Mouse (Mus musculus): ENCODE data around the gene Maf. TPM values are rescaled to one million over a fixed set of nuclear protein-coding genes. Genes with fewer than 3 reads are reported as not detected.

Gene Maf
- polyA plus RNA-seq, 1 experiment from 2014 or later, result 2.4 TPM

DNA sequence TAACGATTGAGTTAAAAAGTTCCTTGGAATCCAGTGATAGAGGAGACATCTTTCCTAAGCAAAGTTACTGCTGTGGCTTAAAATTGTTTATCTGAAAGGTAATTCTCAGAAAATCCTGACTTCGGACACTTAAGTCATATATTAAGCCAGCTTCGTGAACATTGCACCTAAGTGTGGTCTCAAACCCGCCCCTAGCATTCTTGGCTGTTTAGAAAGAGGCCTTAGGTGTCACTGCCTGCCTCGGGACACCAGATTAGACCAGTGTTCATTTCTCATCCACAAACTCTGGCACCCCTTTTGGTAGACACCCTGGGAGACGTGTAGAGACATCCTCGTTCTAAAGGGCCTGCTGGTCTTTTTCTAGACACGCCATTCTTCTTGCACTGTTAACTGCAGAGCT lies 2.3 kb upstream of the Maf start:
- Histone ChIP-seq H3K4me2 (no peak overlapping the region), H3K4me3 (ENCODE audit: low read depth, low read length) (no peak overlapping the region), H3K36me3 (ENCODE audit: control insufficient read depth, insufficient read depth, low read length) (no peaks in the 10 kb centered on the region), H3K9me3 (replicated peaks; ENCODE audit: control insufficient read depth, low read length) (no peaks in the 10 kb centered on the region), H3K27ac (ENCODE audit: low read depth, low read length) (no peak overlapping the region), H3K27me3 (ENCODE audit: control insufficient read depth, insufficient read depth, low read length) (no peaks in the 10 kb centered on the region; the same call in none of the 2 replicates), H3K9ac (ENCODE audit: low read depth, low read length) (no peak overlapping the region), H3K4me1 (ENCODE audit: control insufficient read depth, insufficient read depth, low read length) (no peaks in the 10 kb centered on the region)
- WGBS (ENCODE audit: insufficient replicate concordance), result 61% methylated on average over 8 of the region's 8 CpGs
- no peak for ATAC-seq (replicated peaks; ENCODE audit: insufficient number of reproducible peaks, low FRiP score, low TSS enrichment)

DNA sequence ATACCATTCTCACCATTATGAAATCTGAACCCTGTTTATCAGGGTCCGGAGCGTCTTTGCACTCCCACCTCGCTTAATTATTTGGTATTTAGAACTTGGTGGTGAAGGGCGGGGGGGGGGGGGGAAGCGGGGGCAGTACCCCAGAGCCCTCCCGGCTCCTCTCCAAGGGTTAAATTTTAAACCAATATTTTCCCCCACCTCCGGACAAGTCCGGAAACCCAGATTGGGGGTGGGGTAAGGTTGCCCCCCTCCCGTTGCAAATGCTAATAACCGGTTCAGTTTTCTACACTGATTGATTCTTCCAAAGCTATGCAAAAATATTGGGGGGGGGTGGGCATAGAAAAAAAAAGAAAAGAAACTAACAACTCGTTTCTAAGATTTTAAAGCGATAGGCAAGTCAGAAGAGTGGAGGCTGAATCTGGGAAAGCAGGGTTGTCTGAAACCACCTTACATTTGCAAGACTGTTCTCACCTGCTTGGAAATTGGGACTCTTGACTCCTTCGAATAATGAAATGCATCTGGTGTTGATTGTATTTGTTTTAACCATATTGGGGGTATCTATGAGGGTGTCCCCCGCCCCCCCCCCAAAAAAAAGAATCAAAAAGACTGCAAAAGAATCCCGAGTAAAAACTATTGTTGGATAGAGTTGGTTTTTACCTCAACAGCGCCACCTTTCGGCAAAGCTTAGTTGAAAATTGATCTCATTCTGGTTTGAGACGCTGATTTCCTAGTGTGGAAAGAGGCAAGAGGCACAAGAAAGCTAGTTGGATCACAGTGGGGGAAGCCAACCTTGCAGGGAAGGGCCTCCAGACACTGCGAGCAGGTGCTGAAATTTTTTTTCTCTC lies 1.6 kb upstream of the Maf start:
- no peaks in the 10 kb centered on the region for H3K9me3 ChIP-seq (replicated peaks; ENCODE audit: control insufficient read depth, low read length)
- no peaks in the 10 kb centered on the region for H3K36me3 ChIP-seq (ENCODE audit: control insufficient read depth, insufficient read depth, low read length)
- ATAC-seq (replicated peaks; ENCODE audit: insufficient number of reproducible peaks, low FRiP score, low TSS enrichment), result no peak
- H3K4me3 ChIP-seq (ENCODE audit: low read depth, low read length), result peak overlapping the region; percentile 57
- no peaks in the 10 kb centered on the region; the same call in none of the 2 replicates for H3K27me3 ChIP-seq (ENCODE audit: control insufficient read depth, insufficient read depth, low read length)
- H3K27ac ChIP-seq (ENCODE audit: low read depth, low read length), result no peak overlapping the region
- no peak overlapping the region for H3K9ac ChIP-seq (ENCODE audit: low read depth, low read length)
- WGBS (ENCODE audit: insufficient replicate concordance), result 2% methylated on average over 19 of the region's 19 CpGs
- peak overlapping the region; percentile 93 for H3K4me2 ChIP-seq
- no peaks in the 10 kb centered on the region for H3K4me1 ChIP-seq (ENCODE audit: control insufficient read depth, insufficient read depth, low read length)

DNA sequence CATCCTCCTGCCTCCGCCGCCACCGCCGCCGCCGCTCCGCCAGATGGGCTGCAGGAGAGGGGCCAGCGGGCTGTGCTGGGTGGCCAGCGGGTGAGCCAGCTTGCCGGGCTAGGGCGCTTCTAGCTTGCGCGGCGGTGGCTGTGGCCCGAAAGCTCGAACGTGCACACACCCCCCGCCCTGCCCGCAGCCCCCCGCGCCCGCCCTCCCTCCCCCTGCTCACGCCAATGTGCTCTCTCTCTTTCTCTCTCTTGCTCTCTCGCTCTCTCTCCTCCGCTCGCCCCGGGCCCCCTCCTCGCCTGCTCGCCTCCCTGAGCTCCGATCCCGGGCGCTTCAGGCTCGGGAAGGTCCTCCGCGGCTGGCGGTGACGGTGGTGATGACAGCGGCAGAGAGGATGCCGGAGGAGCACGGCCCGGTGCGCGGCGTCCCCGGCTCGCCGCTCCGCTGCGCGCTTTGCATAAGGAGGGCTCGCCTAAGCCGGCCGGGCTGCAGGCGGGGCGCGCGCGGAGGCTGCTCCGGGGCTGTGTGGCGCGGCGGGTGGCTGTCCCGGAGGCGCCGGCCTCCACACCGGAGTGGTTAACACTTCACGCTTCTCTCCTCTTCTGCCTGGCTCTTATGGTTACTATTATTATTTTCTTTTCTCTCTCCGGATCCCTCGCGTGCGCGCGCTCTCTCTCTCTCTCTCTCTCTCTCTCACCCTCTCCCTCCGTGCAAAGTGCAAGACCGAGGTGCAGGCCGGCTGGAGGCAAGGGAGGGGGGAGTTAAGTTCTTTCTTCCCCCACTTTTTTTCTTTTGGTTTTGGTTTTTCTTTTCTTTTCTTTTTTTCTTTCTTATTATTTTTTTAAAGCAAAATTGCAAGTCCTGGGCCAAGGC lies 498 bp downstream of the Maf start:
- under 1% methylated on average over 66 of the region's 76 CpGs for WGBS (ENCODE audit: insufficient replicate concordance)
- no peaks in the 10 kb centered on the region for H3K36me3 ChIP-seq (ENCODE audit: control insufficient read depth, insufficient read depth, low read length)
- no peaks in the 10 kb centered on the region; the same call in none of the 2 replicates for H3K27me3 ChIP-seq (ENCODE audit: control insufficient read depth, insufficient read depth, low read length)
- no peaks in the 10 kb centered on the region for H3K4me1 ChIP-seq (ENCODE audit: control insufficient read depth, insufficient read depth, low read length)
- peak overlapping the region; percentile 93 for H3K4me2 ChIP-seq
- H3K9ac ChIP-seq (ENCODE audit: low read depth, low read length), result peak overlapping the region; percentile 62
- peak overlapping the region; percentile 73 for H3K27ac ChIP-seq (ENCODE audit: low read depth, low read length)
- ATAC-seq (replicated peaks; ENCODE audit: insufficient number of reproducible peaks, low FRiP score, low TSS enrichment), result peak; percentile 78
- no peaks in the 10 kb centered on the region for H3K9me3 ChIP-seq (replicated peaks; ENCODE audit: control insufficient read depth, low read length)
- peak overlapping the region; percentile 57 for H3K4me3 ChIP-seq (ENCODE audit: low read depth, low read length)

DNA sequence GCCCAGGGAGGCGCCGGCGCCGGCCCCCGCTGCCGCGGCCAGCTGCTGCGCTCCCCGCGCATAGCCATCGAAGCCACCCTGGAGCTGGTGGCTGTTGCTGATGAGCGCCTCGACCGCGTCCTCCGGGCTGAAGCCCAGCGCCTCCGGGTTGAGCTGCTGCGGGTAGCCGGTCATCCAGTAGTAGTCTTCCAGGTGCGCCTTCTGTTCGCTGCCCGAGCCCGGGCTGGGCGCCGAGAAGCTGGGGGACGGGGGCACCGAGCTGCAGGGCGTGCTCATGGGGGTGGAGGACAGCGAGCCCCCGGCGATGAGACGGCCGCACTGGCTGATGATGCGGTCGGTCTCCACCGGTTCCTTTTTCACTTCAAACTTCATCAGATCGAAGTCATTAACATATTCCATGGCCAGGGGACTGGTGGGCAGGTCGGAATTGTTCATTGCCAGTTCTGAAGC lies 1.2 kb downstream of the Maf start:
- Histone ChIP-seq H3K4me2 (peak overlapping the region; percentile 93), H3K27me3 (ENCODE audit: control insufficient read depth, insufficient read depth, low read length) (no peaks in the 10 kb centered on the region; the same call in none of the 2 replicates), H3K9me3 (replicated peaks; ENCODE audit: control insufficient read depth, low read length) (no peaks in the 10 kb centered on the region), H3K4me3 (ENCODE audit: low read depth, low read length) (peak overlapping the region; percentile 57), H3K27ac (ENCODE audit: low read depth, low read length) (peak overlapping the region; percentile 73; the same call in 1 of the 2 replicates), H3K4me1 (ENCODE audit: control insufficient read depth, insufficient read depth, low read length) (no peaks in the 10 kb centered on the region), H3K9ac (ENCODE audit: low read depth, low read length) (peak overlapping the region; percentile 62; the same call in 1 of the 2 replicates), H3K36me3 (ENCODE audit: control insufficient read depth, insufficient read depth, low read length) (no peaks in the 10 kb centered on the region)
- under 1% methylated on average over 39 of the region's 39 CpGs for WGBS (ENCODE audit: insufficient replicate concordance)
- ATAC-seq (replicated peaks; ENCODE audit: insufficient number of reproducible peaks, low FRiP score, low TSS enrichment), result peak; percentile 39; the same call in 1 of the 2 replicates

DNA sequence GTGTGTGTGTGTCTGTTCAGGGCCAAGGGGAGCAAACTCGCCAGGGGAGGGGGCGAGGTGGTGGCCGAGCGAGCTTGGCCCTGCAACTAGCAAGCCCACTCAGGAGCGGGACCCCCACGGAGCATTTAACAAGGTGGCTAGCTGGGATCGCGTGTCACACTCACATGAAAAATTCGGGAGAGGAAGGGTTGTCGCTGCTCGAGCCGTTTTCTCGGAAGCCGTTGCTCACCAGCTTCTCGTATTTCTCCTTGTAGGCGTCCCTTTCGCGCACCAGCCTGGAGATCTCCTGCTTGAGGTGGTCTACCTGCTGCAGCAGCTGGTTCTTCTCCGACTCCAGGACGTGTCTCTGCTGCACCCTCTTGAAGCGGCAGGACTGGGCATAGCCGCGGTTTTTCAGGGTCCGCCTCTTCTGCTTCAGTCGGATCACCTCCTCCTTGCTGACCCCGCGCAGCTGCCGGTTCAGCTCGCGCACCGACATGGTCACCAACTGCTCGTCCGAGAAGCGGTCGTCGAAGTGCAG lies 1.9 kb downstream of the Maf start:
- ATAC-seq (replicated peaks; ENCODE audit: insufficient number of reproducible peaks, low FRiP score, low TSS enrichment), result 0 out of 2 replicates have a peak, but pooled peaks have one; percentile 36
- H3K27ac ChIP-seq (ENCODE audit: low read depth, low read length), result no peak overlapping the region

DNA sequence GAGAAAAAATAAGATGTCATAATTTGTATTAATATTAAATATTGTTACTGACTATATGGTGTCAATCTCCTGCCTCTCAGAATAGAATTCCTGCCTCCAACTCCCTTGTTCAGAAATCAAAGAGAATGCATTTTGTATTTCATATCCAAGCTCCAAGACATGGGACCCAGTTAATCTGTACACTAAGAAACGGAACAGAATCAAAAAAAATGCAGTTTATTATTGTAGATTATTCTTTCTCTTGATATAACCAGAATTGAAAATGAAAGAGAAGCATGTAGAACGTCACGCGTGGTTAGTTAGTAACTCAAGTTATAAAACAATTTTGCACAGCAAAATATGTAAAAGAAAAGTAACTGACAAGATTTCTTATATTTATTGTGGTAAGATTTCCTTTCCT lies 4.5 kb downstream of the Maf start:
- Histone ChIP-seq H3K9me3 (replicated peaks; ENCODE audit: control insufficient read depth, low read length) (no peaks in the 10 kb centered on the region), H3K4me2 (no peak overlapping the region), H3K4me1 (ENCODE audit: control insufficient read depth, insufficient read depth, low read length) (peaks cover 4% of the 10 kb centered on the region; the same call in 1 of the 2 replicates), H3K36me3 (ENCODE audit: control insufficient read depth, insufficient read depth, low read length) (no peaks in the 10 kb centered on the region), H3K27ac (ENCODE audit: low read depth, low read length) (no peak overlapping the region), H3K9ac (ENCODE audit: low read depth, low read length) (no peak overlapping the region), H3K4me3 (ENCODE audit: low read depth, low read length) (no peak overlapping the region), H3K27me3 (ENCODE audit: control insufficient read depth, insufficient read depth, low read length) (no peaks in the 10 kb centered on the region; the same call in 1 of the 2 replicates)
- ATAC-seq (replicated peaks; ENCODE audit: insufficient number of reproducible peaks, low FRiP score, low TSS enrichment), result no peak
- WGBS (ENCODE audit: insufficient replicate concordance), result 89% methylated on average over 4 of the region's 4 CpGs

More for the DNA sequence above, 1.9 kb downstream of the Maf start:
- Histone ChIP-seq H3K36me3 (ENCODE audit: control insufficient read depth, insufficient read depth, low read length) (no peaks in the 10 kb centered on the region), H3K9ac (ENCODE audit: low read depth, low read length) (peak overlapping the region; percentile 62; the same call in 1 of the 2 replicates), H3K27me3 (ENCODE audit: control insufficient read depth, insufficient read depth, low read length) (no peaks in the 10 kb centered on the region; the same call in 1 of the 2 replicates), H3K4me2 (peak overlapping the region; percentile 93), H3K4me3 (ENCODE audit: low read depth, low read length) (peak overlapping the region; percentile 57), H3K4me1 (ENCODE audit: control insufficient read depth, insufficient read depth, low read length) (no peaks in the 10 kb centered on the region), H3K9me3 (replicated peaks; ENCODE audit: control insufficient read depth, low read length) (no peaks in the 10 kb centered on the region)
- under 1% methylated on average over 36 of the region's 36 CpGs for WGBS (ENCODE audit: insufficient replicate concordance)

DNA sequence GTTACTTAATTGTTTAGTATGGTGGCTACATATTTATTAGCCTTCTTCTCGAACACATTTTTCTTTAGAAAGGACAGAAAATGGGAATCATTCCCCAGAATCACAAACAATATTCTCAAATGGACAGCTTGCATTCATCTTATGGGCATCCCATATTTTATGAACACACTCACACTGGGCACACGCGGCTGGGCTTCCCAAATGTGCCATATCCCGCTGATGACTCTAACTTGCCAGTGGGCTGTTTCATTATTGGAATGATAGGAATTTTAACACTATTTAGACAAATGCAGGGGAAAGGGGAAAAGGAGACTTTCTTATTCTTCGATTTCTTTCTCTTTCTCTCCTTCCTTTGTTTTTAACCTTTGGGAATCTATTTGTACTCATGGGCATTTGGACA lies 6.6 kb downstream of the Maf start:
- Histone ChIP-seq H3K36me3 (ENCODE audit: control insufficient read depth, insufficient read depth, low read length) (no peaks in the 10 kb centered on the region), H3K4me3 (ENCODE audit: low read depth, low read length) (no peak overlapping the region), H3K9ac (ENCODE audit: low read depth, low read length) (no peak overlapping the region), H3K27ac (ENCODE audit: low read depth, low read length) (no peak overlapping the region), H3K9me3 (replicated peaks; ENCODE audit: control insufficient read depth, low read length) (no peaks in the 10 kb centered on the region), H3K4me2 (no peak overlapping the region), H3K27me3 (ENCODE audit: control insufficient read depth, insufficient read depth, low read length) (no peaks in the 10 kb centered on the region), H3K4me1 (ENCODE audit: control insufficient read depth, insufficient read depth, low read length) (peaks cover 11% of the 10 kb centered on the region; the same call in 1 of the 2 replicates)
- WGBS (ENCODE audit: insufficient replicate concordance), result 80% methylated on average over 5 of the region's 5 CpGs
- ATAC-seq (replicated peaks; ENCODE audit: insufficient number of reproducible peaks, low FRiP score, low TSS enrichment), result no peak

DNA sequence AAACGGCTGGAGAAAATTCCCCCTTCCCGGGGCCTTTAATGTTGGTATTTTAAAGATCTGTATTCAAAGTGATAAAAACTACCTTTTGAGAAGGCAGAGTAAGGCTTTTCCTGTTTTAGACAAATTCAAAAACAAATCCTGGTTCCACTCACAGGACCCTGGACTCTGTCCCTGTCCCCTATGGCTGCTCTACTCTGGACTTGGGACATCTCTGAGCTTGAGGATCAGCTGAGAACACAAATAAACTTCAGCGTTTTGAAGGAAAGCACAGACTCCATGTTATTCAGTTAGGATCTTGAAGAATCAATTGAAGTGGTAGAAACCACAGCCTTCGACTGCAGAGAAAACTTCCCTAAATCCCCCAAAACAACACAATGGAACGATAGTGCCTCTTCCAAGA lies 8.4 kb downstream of the Maf start:
- Histone ChIP-seq H3K4me3 (ENCODE audit: low read depth, low read length) (no peak overlapping the region), H3K4me2 (no peak overlapping the region), H3K27me3 (ENCODE audit: control insufficient read depth, insufficient read depth, low read length) (no peaks in the 10 kb centered on the region), H3K9me3 (replicated peaks; ENCODE audit: control insufficient read depth, low read length) (no peaks in the 10 kb centered on the region), H3K9ac (ENCODE audit: low read depth, low read length) (no peak overlapping the region), H3K4me1 (ENCODE audit: control insufficient read depth, insufficient read depth, low read length) (peaks cover 11% of the 10 kb centered on the region; the same call in 1 of the 2 replicates), H3K36me3 (ENCODE audit: control insufficient read depth, insufficient read depth, low read length) (no peaks in the 10 kb centered on the region), H3K27ac (ENCODE audit: low read depth, low read length) (no peak overlapping the region)
- WGBS (ENCODE audit: insufficient replicate concordance), result 64% methylated on average over 5 of the region's 5 CpGs
- ATAC-seq (replicated peaks; ENCODE audit: insufficient number of reproducible peaks, low FRiP score, low TSS enrichment), result no peak
